ENCODE assay signal across 8 mouse cellular contexts in genomic region chr7:49125545-49125944, GRCm38 (mm10).
DNase-seq lines count a peak whose midpoint lies in the region; ATAC-seq and TF ChIP-seq lines count a peak whose summit lies in the region.

No protein-coding gene starts in this region.

- DNase-seq in heart, adult 8-10 months (ENCODE audit: low spot score), result peak; percentile 29
- peak; percentile 54 to 56 for DNase-seq in B cell, adult 2 months
- DNase-seq in kidney, postnatal 4 days, result peak; percentile 71
- DNase-seq in thymus, adult 2 months, result peak; percentile 58

- H3K4me2 ChIP-seq in heart, embryonic 11.5 days, result no peak overlapping the region

- H3K27ac ChIP-seq in heart, embryonic 11.5 days (ENCODE audit: low read depth, low read length), result no peak overlapping the region
- no peak overlapping the region for H3K27ac ChIP-seq in bone marrow macrophage, adult 2 months (ENCODE audit: insufficient read depth, low read depth, low read length)
- H3K27ac ChIP-seq in thymus, adult 2 months (ENCODE audit: control insufficient read depth, insufficient read depth, low read length), result no peak overlapping the region

- TF ChIP-seq POLR2A in bone marrow macrophage, adult 2 months (IDR thresholded peaks at IDR 0.05; ENCODE audit: borderline replicate concordance, low read depth, low read length), result no peak
- TF ChIP-seq POLR2A in thymus, adult 2 months (IDR thresholded peaks at IDR 0.05; ENCODE audit: control insufficient read depth, extremely low read depth, insufficient read depth, low read length, poor library complexity), result no peak

- peaks cover 12% of the 10 kb centered on the region for H3K4me1 ChIP-seq in heart, embryonic 11.5 days (ENCODE audit: control insufficient read depth, insufficient read depth, low read length)
- H3K4me1 ChIP-seq in bone marrow macrophage, adult 2 months (ENCODE audit: control insufficient read depth, insufficient read depth, low read length), result no peaks in the 10 kb centered on the region
- H3K4me1 ChIP-seq in thymus, adult 2 months (replicated peaks; ENCODE audit: control insufficient read depth, insufficient read depth, low read length), result no peaks in the 10 kb centered on the region

- TF ChIP-seq CTCF in bone marrow macrophage, adult 2 months (IDR thresholded peaks at IDR 0.05; ENCODE audit: low read depth, low read length), result peak; percentile 74
- TF ChIP-seq CTCF in thymus, adult 2 months (IDR thresholded peaks at IDR 0.05; ENCODE audit: borderline replicate concordance, control insufficient read depth, extremely low read depth, insufficient read depth, low read length, poor library complexity), result peak; percentile 66; the same call in 1 of the 2 replicates

- no peaks in the 10 kb centered on the region for H3K9me3 ChIP-seq in heart, embryonic 11.5 days (replicated peaks; ENCODE audit: control insufficient read depth, low read length)

- H3K27me3 ChIP-seq in heart, embryonic 11.5 days (ENCODE audit: control insufficient read depth, insufficient read depth, low read length), result peaks cover 2% of the 10 kb centered on the region; the same call in 1 of the 2 replicates
- no peaks in the 10 kb centered on the region for H3K27me3 ChIP-seq in thymus, adult 2 months (ENCODE audit: control insufficient read depth, insufficient read depth, low read length)

- H3K9ac ChIP-seq in heart, embryonic 11.5 days (ENCODE audit: low read depth, low read length), result no peak overlapping the region

- H3K36me3 ChIP-seq in heart, embryonic 11.5 days (ENCODE audit: control insufficient read depth, insufficient read depth, low read length), result no peaks in the 10 kb centered on the region
- no peaks in the 10 kb centered on the region for H3K36me3 ChIP-seq in thymus, adult 2 months (ENCODE audit: control insufficient read depth, insufficient read depth, low read length)

- no peak overlapping the region for H3K4me3 ChIP-seq in heart, embryonic 11.5 days (ENCODE audit: low read depth, low read length)
- no peak overlapping the region for H3K4me3 ChIP-seq in bone marrow macrophage, adult 2 months (ENCODE audit: insufficient read depth, low read length)
- no peak overlapping the region for H3K4me3 ChIP-seq in thymus, adult 2 months (ENCODE audit: control insufficient read depth, insufficient read depth, low read length)

- WGBS in heart, embryonic 11.5 days (ENCODE audit: insufficient replicate concordance), result 31% methylated on average over 3 of the region's 3 CpGs
- WGBS in thymus, adult 2 months, result 42% methylated on average over 3 of the region's 3 CpGs

- no peak for ATAC-seq in heart, embryonic 11.5 days (replicated peaks; ENCODE audit: insufficient number of reproducible peaks, low FRiP score, low TSS enrichment)
- peak; percentile 78 for ATAC-seq in erythroblast, adult 5-6 weeks (replicated peaks; ENCODE audit: low FRiP score, poor library complexity, severe bottlenecking)
- ATAC-seq in monocyte, adult 5-6 weeks (replicated peaks; ENCODE audit: insufficient number of reproducible peaks, low FRiP score, low TSS enrichment, poor library complexity, severe bottlenecking), result 0 out of 2 replicates have a peak, but pooled peaks have one; percentile 60
